Mouse (Mus musculus) heart, adult 8-10 months (tissue): Measurements from ENCODE around the gene Gnat1. TPM values are rescaled to one million over a fixed set of nuclear protein-coding genes. Genes with fewer than 3 reads are reported as not detected.

ENCODE experiments used
- DNase-seq: peaks from one replicate; pipeline ENCODE4 v3.0.0; 2022; ENCODE audit warnings: low spot score
- total RNA-seq, 4 experiments: library from RNA; stranded (reverse); gene quantifications; 2 replicates each; pipeline ENCODE4 v1.2.4; 2022

Gnat1 gene
- total RNA-seq, 4 experiments from 2014 or later = not detected

DNA sequence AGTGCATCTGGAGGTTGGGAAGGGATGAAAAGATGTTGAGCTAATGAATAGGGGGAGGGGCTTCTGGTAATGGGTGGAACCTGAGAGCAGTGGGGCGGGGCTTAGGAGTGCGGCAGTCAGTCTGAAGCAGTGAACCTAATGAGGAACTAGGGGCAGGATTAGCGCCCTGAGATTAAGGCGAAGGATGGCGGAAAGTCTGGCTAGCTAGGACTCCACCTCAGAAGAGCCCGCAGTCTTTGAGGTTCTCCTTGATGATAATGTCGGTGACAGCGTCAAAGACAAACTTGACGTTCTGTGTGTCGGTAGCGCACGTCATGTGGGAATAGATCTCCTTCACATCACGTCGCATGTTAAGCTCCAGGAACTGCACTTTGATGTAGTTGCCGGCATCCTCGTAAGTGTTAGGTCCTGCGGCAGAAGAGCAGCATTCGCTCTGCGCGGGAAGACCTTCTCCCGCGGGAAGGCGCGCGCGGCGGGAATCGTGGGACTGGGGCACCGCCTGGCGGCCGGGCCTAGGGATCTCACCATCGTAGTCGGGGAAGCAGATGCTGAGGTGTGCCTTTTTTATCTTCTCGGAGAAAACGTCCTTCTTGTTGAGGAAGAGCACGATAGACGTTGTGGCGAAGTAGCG lies 3.7 kb downstream of the Gnat1 start:
- peak; percentile 65 for DNase-seq

DNA sequence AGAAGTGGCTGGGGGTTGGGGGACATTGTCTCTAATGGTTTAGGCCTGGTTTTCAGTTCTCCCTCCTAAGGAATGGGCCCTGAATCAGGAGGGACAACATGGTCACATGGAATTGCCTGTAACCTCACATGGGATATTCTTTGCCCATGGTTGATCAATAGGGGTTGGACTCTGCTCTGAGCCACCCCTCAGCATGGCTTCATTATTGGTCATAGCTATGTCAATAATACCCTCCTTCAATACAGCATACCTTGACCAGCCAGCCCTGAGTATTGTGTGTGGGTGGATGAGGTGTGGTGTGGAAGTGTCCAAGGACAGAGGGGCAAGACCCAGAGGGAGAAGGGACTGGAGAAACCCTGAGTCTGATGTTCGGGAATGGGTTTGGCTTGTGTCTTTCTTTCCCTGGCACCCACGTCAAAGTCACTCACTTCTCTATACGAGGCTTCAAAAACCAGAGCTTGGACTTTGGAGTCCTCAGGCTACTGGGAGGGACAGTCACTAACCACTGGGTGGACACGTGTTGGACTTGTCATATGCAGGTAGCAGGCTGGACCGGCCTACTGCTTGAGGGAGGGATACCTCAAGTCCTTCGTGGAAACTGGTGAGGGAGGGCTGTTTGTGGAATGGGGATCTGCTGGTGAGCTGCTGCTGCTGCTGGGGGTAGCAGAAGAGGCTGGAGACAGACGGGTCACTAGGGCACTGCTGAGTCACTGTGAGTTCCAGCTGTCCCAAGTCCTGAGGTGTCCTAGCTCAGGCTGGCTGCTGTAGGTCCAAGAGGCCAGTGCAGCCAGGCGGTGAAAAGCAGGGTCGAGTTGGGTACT lies 4.7 kb downstream of the Gnat1 start:
- DNase-seq = no peak

DNA sequence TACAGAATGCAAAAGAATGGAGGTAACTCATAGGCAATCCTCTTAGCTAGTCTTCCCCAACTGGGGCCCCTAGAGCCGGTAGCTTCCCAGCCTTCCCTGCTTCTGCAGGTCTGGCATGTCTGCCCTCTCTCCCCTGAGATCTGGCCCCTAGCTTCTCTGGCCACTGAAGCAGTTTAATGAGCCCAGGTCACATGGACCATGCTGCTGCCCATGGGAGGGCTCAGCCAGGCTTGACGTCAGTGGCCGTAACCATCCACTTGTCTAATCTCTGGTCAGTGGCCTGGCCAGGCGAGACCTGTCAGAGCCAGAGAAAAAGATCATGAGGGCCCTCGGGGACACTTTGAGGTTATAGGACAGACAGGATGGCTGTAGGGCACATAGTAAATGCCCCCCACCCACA lies 9.3 kb downstream of the Gnat1 start:
- DNase-seq = peak; percentile 63

DNA sequence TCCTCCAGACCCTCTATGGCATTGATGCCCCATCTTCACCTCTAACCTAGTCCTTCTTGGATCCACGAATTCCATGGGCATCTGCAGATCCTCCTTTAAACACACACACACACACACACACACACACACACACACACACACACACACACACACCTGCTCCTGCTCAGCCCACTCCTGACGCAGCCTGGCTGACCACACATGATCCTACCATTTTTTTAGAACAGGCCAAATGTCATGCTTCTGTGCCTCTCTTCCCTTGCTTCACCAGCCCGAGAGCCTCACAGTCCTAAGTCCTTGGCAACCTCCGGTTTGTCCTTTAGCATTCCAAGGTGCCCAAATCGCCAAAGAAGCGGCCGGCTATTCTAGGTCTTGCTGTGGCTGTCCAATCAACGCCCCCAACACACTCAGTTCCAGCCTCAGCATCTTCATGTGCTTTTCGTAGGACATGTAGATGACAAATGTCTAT lies 10.0 kb downstream of the Gnat1 start, which contains the start of gene Slc38a3:
TSS of gene Slc38a3 (minus strand) at position 51 of the 466 bp plus-strand sequence.
- no peak for DNase-seq

GRCm38 (mm10) chr9:107668916-107669315 lies 10.6 kb downstream of the Gnat1 start:
- DNase-seq = no peak

- DNase-seq = no peak
Observed at GRCm38 (mm10) chr9:107668011-107668410, 11.5 kb downstream of the Gnat1 start.

GRCm38 (mm10) chr9:107667219-107667618 lies 12.3 kb downstream of the Gnat1 start:
- DNase-seq = peak; percentile 52

DNA sequence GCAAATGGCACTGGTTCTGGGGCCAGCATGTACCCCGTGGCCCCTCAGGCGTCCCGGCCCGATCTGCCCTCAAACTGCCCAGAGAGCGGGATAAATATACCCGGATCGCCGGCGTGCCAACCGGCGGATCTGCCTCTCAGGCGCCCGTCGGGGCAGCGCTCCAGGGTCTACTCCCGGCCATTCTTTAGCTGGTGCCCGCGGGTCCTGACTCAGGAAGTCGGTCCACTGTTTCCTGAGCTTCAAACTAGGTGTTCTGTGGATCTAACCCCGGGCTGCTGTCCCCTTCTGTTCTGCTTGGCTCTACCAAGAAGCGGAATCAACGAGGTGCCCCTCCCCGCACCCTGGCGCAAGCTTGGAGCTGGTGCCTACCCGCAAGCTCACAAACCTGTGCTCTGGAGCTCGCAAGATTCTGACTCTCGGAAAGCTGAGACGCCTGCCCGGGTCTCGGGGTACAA lies 12.7 kb downstream of the Gnat1 start:
- DNase-seq = no peak

DNA sequence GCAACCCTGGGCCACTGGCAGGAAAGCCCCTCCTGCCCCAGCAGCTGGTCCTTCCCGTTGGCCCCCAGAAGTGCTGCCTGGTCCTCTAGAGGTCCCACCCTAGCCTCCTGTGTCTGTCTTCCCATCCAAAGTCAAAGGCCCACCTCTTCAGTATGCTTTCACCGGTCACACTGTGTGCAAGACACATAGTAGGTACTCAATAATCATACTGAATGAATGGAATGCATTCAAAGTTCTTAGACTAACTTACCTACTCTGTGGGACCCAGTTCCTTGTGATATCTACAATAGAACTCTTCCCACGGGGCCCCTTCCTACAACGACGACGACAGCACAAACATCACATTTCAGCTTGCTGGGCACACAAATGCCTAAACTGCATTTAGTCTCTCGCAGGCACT lies 14.2 kb downstream of the Gnat1 start:
- no peak for DNase-seq

- no peak for DNase-seq
Observed at GRCm38 (mm10) chr9:107663525-107663924, 16.0 kb downstream of the Gnat1 start.

- DNase-seq = no peak
Observed at GRCm38 (mm10) chr9:107662342-107662741, 17.2 kb downstream of the Gnat1 start.

GRCm38 (mm10) chr9:107660777-107661176 lies 18.7 kb downstream of the Gnat1 start:
- DNase-seq = no peak

- DNase-seq = no peak
Observed at GRCm38 (mm10) chr9:107659961-107660360, 19.6 kb downstream of the Gnat1 start.

DNA sequence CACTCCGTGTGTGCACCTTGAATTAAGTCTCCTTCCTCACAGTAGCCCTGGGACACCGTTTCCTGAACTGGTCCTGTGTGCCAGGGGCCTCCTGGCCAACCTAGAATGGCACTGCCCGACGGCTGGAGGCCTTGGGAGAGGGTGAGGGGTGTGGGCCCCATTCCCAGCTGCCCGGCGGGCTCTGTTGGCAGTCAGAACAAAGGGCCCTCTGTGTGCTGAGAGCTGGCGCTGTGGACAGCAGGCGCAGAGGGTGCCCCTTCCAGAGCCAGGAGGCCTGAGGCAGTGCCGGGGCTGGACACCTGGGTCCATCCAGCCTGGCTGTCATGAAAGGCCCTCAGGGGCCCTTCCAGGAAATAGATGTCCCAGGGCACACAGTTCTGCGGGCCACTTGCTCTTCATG lies 20.0 kb downstream of the Gnat1 start:
- DNase-seq = no peak

DNA sequence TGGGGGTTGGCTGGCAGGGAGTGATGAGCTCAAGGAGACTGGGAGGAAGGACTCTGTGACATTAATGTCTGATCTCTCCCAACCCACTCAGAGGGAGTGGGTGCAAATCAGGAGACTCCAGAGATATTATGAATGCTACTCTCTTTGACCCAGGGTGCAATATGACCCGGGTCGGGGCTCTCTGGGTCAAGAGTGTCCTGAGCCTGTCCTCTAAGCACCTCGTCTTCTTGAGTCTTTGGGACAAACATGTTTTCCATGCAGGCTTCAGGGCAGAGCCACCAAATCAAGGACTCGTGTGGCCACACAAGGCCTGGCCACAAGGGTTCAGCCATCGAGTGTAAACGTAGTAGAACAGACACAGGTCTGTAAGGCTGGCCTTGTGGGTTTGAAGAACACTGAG lies 21.4 kb downstream of the Gnat1 start:
- no peak for DNase-seq

DNA sequence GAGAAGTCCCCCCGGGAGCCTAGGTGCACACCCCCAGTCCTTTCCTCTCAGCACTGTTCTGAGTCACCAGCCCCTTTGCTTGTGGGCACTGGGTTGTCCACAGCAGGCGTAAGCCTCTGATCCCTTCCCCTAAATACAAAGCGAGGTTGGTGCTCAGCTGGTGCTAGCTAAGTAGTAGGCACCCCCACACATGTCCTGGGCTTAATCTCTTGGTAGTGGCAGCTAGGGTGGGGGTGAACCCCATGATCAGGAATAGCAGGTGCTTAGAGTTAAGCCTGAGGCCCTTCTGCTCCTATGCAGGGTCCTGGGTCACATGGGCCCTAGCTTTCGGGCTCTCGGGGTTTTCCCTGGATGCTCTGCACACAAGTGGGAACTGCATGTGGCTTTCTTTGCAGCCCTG lies 22.4 kb downstream of the Gnat1 start:
- DNase-seq = no peak

GRCm38 (mm10) chr9:107654585-107654984 lies 24.9 kb downstream of the Gnat1 start:
- DNase-seq = no peak

DNA sequence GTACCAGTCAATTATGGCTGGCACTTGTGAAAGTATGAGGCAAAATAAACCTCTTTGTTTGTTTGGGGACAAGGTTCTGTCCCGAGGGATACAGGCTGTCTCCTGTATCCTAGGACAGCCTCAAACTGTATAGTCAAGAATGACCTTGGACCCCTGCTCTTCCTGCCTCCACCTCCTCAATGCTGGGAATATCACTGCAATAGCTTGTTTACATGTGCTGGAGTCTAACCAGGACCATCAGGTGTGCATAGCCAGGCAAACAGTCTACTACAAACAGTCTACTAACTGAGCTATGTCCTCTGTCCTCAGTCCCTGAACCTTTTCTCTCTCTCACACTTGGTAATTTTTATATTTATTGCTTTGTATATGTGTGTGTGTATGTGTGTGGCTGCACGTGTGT lies 26.0 kb downstream of the Gnat1 start:
- no peak for DNase-seq

DNA sequence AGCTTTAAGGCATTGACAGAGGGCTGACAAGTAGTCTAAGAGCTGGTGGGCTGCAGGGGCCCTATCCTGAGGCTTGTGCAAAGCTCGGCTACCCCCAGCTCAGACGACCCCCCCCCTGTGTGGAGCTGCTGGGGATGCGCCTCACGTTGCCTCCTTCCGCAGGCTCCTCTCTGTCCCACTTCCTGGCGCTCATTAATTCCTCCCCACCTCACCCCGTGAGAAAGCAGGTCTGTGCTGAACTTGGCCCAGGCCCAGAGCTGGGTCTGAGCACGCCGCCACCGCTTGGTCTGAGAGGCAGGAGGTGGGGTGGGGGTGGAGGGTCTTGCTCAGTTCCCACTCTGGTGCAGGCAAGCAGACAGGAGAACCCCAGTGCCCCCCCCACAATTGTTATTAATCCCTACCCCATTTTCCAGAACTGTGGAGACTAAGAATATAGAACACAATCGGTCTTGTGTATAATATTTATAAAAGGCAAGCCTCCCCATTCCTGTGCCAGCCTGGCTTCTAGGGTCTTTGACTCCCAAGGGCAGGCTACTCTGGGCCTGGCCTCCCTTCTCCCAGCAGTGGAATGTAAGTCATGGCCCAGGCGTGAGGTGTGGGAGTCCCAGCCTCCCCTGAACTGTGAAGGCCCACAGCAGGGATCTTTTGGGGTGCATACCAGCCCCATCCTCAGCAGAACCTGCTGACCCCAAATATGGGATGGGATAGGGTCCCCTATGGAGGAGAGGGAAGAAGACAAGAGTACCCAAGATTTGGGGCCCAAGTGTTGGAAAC lies 28.6 kb downstream of the Gnat1 start:
- DNase-seq = no peak

GRCm38 (mm10) chr9:107650225-107650624 lies 29.3 kb downstream of the Gnat1 start:
- DNase-seq = no peak

DNA sequence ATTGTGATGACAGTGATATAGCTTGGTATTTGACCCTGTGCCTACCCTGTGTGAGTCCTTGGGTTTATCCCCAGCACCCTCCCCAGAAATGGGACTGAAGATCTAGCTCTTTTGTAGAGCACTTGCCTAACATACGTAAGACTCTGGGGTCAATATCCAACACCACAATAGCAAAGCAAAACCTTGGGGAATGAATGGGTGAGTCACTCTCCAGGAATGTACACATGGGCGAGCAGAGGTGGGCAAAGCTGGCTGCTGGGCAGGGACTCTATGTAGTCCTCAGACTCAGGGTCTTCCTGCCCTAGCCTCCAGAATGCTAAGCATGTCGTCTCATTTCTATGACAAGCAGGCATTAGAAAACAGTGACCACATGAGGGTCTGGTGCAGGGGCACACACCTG lies 30.7 kb downstream of the Gnat1 start:
- no peak for DNase-seq

DNA sequence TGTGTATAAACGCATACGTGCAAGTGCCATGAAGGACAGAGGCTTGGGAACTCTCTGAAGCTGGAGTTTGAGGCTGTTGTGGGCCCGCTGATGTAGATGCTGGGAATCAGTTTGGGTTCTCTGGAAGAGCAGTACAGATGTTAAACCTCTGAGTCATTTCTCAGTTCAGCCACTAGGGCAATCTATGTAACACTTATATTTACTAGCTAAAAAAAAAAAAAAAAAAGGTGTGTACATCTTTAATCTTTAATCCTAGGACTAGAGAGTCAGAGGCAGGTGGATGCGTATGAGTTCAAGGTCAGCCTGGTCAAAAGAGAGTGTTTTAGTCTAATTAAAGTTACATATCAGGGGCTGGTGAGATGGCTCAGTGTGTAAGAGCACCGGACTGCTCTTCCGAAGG lies 32.5 kb downstream of the Gnat1 start:
- no peak for DNase-seq
